Mouse (Mus musculus) gastrocnemius, postnatal 25 days (tissue): ENCODE results near the gene Ddit4. TPM values are rescaled to one million over a fixed set of nuclear protein-coding genes. Genes with fewer than 3 reads are reported as not detected.

Source experiments
- DNase-seq: peaks from one replicate; pipeline ENCODE4 v3.0.0; 2022
- total RNA-seq, 2 experiments: library from RNA; stranded (reverse); gene quantifications; 1 replicate in 1 of 2; 2 replicates in 1 of 2; pipeline ENCODE4 v1.2.3; 2021

The Ddit4 gene
- total RNA-seq, 2 experiments from 2014 or later, result 8.6 to 11.4 TPM

GRCm38 (mm10) chr10:59918111-59918510 lies 33.5 kb downstream of the Ddit4 start:
- DNase-seq, result no peak

GRCm38 (mm10) chr10:59916649-59917048 lies 35.0 kb downstream of the Ddit4 start:
- DNase-seq, result no peak

GRCm38 (mm10) chr10:59916159-59916558 lies 35.5 kb downstream of the Ddit4 start:
- peak; percentile 82 for DNase-seq

- peak; percentile 22 for DNase-seq
These were observed 36.3 kb downstream of the Ddit4 start for GRCm38 (mm10) chr10:59915196-59915962.

GRCm38 (mm10) chr10:59911561-59912198 lies 40.0 kb downstream of the Ddit4 start:
- DNase-seq, result peak; percentile 62

GRCm38 (mm10) chr10:59911091-59911490 lies 40.5 kb downstream of the Ddit4 start:
- peak; percentile 50 for DNase-seq

GRCm38 (mm10) chr10:59909357-59909847 lies 42.2 kb downstream of the Ddit4 start:
- peak; percentile 65 for DNase-seq

GRCm38 (mm10) chr10:59908776-59909315 lies 42.8 kb downstream of the Ddit4 start:
- peak; percentile 5 for DNase-seq

- peak; percentile 20 for DNase-seq
These were observed 43.8 kb downstream of the Ddit4 start for GRCm38 (mm10) chr10:59907695-59908299.

- peak; percentile 8 for DNase-seq
These were observed 44.5 kb downstream of the Ddit4 start for GRCm38 (mm10) chr10:59907080-59907609.

GRCm38 (mm10) chr10:59903170-59903569 lies 48.5 kb downstream of the Ddit4 start:
- no peak for DNase-seq

GRCm38 (mm10) chr10:59902606-59902990 lies 49.0 kb downstream of the Ddit4 start:
- no peak for DNase-seq

- DNase-seq, result no peak
These were observed 49.5 kb downstream of the Ddit4 start for GRCm38 (mm10) chr10:59901986-59902605.

- no peak for DNase-seq
These were observed 50.2 kb downstream of the Ddit4 start for GRCm38 (mm10) chr10:59901463-59901862.

- no peak for DNase-seq
These were observed 50.7 kb downstream of the Ddit4 start for GRCm38 (mm10) chr10:59900939-59901338.

GRCm38 (mm10) chr10:59900174-59900435 lies 51.5 kb downstream of the Ddit4 start:
- DNase-seq, result no peak

Other genes starting within 250 kb of the Ddit4 start
- 10 to 100 TPM; 48.7 to 53.6 TPM for gene Micu1, start 249.4 kb downstream of the Ddit4 start, total RNA-seq
- 10 to 100 TPM; 49.4 to 49.8 TPM for gene Dnajb12, start 72.3 kb downstream of the Ddit4 start, total RNA-seq
- 10 to 100 TPM; 11.4 to 12.0 TPM for gene Ascc1, start 51.0 kb upstream of the Ddit4 start, total RNA-seq
- 10 to 100 TPM; 40.7 to 40.9 TPM for gene Anapc16, start 51.3 kb upstream of the Ddit4 start, total RNA-seq
- 1 to 10 TPM; 4.7 to 5.7 TPM for gene Spock2, start 154.4 kb upstream of the Ddit4 start, total RNA-seq